Mouse (Mus musculus) thymus, adult 2 months (tissue): ENCODE measurements around the gene Krtap10-4.

ENCODE experiments used
- CTCF ChIP-seq: fragments of 200-500 bp; IDR thresholded peaks from 2 replicates; pipeline ENCODE4 v1.5.1; 2012; ENCODE audit warnings: mild to moderate bottlenecking, control low read depth, low read length, moderate library complexity, borderline replicate concordance; ENCODE audit not compliant: control insufficient read depth, poor library complexity, insufficient read depth; ENCODE audit errors: extremely low read depth
- POLR2A ChIP-seq: fragments of 200-500 bp; IDR thresholded peaks from 2 replicates; pipeline ENCODE4 v1.6.1; 2012; ENCODE audit warnings: mild to moderate bottlenecking, low read length, control low read depth, moderate library complexity; ENCODE audit not compliant: control insufficient read depth, poor library complexity, insufficient read depth; ENCODE audit errors: extremely low read depth

- no peak for TF ChIP-seq POLR2A
- no peak for TF ChIP-seq CTCF
These were observed 19.6 kb upstream of the Krtap10-4 start, which contains the start of gene Gm36176 for GRCm38 (mm10) chr10:77846503-77846902.
